Mouse (Mus musculus) adrenal gland (tissue): Measurements from ENCODE around the gene Stxbp1.

Experiments used
- intact Hi-C: fragments of 180-260 bp; cut with DNase I; formaldehyde crosslinking; loops from one replicate; pipeline ENCODE4 v1.15.1; 2025

Gene Stxbp1

DNA sequence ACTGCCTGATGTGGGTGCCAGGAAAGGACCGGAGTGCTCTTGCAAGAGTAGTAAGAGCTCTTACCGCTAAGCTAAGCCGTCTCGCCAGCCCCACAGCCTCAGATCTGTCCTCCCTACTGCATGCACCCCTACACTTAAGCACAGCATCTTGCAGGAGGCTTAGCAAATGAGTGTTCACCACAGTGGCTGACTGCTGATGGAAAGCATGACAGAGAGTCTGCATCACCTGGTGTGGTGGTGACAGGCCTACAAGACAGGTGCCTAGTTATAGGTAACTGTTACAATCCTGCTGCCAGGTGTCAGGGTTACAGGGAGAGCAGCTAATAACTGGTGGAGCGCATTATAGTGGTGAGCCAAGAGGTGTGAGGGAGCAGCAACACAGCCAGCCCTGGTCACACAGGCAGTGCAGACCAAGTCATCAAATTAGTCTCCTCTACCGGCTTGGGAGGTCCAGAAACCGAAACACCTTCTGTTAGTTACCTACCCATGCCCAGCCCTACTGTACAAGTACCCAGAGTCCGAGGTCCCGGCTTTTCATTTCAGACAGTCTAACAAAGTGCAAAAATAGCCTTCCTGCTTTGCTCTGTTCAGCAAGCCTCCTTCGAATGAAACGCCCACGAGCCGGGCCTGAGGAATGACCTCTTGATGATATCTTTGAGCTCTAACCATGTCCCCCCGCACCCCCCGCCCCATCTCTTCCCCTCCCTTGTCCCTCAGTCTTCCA is 28.1 kb upstream of the Stxbp1 start:
- intact Hi-C loops, result no loop called here

DNA sequence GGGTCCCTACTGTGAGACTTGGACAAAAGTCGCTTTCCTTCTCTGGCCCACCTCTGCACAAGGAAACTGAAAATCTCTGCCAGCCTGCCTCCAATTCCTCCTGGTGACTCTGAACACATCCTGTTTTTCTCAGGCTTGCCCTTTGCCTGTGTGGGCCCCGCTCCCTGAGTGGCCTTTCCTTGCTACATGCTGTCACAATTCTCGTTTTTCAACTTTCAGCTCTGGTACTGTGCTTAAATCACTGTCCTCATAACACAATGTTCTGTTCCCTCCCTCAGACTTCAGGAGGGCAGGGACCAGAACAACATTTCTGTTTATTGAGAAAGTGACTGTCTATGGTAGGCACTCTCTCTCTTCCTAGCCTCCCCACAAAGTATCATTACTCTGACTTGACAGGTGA is 27.0 kb upstream of the Stxbp1 start:
- intact Hi-C loops, result no loop called here

DNA sequence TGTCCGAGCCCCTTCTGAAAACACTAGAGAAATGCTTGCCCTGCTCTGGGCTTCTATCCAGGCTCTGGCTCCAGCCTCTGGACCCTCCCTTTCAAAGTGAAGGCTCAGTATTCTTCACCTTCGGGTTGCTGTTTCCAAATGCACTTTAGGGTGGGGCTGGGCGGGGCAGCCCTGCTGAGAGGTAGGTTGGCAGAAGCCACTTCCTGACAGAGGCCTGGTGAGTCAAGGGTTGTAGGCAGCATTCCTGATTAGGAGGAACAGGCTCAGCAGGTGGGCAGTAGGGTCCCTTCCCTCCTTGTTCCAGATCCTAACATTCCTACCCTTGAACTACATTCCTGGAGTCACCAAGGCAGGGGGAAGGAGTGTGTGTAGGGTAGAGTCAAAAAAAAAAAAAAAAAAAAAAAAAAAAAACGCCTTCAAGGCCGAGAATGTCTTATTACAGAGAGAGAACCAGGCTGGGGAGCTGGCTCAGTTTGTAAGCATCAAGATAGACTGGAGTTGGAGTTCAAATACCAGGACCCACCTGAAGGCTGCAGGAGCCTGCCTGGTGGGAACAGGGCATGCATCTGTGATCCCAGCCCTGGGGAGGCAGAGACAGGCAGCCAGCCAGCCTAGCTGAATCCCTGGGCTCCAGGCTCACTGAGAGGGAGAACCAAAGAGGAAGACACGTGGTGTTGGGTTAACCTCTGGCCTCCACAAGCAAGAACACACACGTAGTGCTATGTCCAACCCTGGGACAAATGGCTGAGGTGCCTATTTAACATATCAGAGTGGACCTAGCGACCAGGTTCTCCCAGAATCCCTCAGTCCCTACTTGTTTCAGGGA is 23.4 kb upstream of the Stxbp1 start:
- intact Hi-C loops, result no loop called here

DNA sequence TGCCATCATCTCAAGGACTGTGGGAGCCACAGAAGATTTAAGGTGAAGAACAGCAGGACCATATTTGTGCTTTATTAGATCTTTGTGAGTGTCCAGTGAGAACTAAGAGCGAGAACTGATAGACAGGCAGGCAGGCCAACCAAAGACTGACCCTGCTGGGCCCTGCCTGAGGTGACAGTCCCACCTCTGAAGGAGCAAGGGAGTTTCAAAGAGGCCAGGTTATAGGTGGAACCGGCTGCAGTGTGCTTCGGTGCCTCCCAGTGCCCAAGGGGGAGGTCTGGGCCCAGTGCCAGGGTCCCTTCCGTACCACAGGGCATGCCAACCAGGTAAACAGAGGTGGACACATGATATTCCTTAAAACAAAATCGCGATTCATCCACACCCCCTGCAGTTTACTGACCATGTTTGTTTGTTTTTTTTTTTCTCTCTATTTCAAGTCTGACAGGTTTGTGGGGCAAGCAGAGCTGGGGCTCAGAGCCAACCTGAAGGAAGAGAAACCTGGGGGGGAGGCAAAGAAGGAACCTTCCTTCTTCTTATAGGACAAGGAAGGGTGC is 22.8 kb upstream of the Stxbp1 start:
- intact Hi-C loops, result no loop called here

DNA sequence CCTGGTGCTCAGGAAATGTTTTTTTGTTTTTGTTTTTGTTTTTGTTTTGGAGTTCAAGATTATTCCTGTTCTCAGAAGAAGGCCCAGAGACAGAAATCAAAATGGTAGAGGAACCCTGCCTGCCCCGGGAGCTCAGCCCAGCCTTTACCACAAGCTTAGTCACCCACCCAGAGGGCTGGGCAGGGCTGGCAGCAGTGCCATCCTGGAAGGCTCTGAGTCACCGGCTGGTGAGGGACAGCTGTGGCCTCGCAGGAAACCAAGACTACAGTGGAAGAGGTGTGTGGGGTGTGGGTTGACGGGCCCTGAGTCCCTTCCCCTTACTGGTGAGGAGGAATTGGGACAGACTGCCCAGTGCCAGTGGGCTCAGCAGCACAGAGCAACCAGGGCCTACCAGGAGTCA is 20.3 kb upstream of the Stxbp1 start:
- intact Hi-C loops, result no loop called here

DNA sequence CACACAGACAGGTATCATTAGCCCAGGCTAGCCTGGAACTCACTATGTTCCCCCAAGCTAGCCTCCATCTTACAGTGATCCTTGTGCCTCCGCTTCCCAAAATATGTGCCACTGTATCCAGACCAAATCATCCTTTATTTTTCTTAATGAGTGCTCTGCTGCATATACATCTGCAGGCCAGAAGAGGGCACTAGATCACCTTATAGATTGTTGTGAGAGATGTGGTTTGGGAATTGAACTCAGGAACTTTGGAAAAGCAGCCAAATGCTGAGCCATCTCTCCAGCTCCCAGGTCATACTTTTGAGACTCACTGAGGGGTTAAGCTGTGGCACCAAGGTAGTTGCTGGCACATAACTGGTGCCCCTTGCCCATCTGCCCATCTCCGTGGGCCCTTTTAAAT is 17.7 kb upstream of the Stxbp1 start:
- intact Hi-C loops, result loop anchor here (2.0 to 5.0 kb wide), 2 partner anchors 64 to 157 kb away; no protein-coding TSS in a partner anchor

DNA sequence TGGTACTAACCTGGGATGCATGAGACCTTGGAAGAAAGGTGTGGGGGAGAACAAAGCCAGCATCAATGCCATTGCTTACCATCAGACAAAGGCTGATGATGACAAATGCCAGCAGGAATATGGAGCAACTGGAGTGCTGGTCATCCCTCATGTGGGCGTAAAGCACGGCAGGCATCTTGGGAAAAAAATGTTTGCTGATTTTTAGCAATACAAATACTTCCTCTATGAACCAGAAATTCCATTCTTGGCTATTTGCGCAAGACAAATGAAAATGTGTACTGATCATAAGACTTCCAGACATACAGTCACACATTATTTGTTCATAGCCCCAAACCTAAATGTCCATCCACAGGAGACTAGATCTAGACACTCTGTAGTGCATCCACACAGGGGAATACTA is 16.3 kb upstream of the Stxbp1 start:
- intact Hi-C loops, result loop anchor here (5.0 kb wide), 1 partner anchor 156 kb away; no protein-coding TSS in a partner anchor

DNA sequence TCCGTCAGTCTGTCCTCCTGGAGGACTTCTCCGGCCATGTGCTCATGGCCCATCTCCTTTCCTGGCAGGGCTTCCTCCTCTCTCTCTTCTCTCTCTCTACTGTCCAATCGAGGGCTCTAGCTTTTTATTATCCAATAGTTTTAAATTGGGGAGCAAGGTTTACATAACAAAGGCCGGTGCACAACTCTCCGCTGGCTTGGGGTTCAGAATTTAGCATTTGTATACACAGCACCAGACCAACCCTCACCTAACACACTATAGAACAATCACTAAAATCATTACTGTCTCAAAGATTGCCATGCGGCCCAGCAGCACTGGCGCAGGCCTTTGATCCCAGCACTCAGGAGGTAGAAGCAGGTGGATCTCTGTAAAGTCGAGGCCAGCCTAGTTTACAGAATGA is 13.8 kb upstream of the Stxbp1 start:
- intact Hi-C loops, result loop anchor here (5.0 kb wide), 1 partner anchor 153 kb away; no protein-coding TSS in a partner anchor

DNA sequence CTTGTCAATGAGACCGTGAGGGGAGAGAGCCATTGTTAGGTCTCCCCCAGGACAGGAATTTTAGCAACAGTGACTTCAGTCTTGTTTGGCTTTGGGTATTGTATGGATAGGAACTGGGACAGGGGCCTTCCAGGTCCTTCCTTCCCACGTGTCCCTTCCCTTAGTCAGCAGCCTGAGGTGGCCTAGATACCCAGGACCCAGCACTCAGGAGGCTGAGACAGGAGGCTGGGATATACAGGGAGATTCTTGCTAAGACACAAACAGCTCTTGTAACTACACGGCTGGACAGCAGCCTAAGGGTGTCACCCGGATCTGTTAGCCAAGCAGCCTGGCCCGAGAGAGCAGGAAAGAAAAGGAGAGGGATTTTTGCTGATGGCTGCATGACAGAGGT is 12.6 kb upstream of the Stxbp1 start:
- intact Hi-C loops, result loop anchor here (5.0 kb wide), 1 partner anchor 152 kb away; no protein-coding TSS in a partner anchor

DNA sequence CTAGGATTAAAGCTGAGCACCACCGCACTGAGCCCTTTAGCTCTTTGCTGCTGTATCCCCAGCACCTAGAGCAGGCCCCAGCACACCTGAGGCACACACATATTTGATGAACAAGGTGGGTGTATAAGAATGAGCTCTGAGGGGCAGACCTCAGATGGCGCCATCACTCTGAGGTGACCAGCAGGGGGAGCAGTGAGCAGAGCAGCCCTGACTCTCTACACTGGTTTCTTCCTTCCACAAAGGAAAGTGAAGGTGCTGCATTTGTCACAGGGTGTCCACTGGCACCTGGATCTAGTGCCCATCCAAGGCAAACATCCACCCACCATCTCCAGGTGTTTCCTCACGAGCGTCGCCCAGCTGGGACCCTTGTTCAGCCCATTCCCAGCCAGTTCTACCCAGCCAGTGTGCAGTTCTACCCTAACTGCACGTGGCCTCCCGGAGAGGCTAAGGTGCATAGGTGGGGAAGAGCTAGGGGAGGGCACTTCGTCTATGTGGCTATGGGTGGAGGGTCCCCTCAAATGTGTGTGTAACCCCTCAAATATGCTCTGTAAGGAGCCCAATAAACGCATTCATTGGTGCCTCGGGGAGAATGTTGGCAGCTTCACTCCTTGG is 12.1 kb upstream of the Stxbp1 start:
- intact Hi-C loops, result no loop called here

DNA sequence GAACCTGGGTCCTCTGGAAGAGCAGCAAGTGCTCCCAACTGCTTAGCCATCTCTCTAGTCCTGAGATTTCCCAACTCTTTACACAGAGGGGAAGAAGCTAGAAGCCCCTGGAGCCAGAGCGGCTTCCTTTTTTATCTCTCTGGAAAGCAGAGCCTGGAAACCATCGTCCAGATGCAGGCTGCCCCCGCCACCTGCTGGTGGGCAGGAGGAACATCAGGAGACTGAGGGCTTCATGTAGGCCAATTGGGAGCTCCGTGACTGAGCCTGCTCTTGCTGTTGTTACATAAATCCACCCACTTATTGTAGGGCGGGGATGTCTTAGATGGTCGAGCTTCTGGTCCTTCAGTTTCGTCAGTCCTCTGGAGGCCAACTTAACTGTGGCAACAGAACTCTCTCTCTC is 10.5 kb upstream of the Stxbp1 start:
- intact Hi-C loops, result loop anchor here (2.0 kb wide), 1 partner anchor 71 kb away; no protein-coding TSS in a partner anchor

DNA sequence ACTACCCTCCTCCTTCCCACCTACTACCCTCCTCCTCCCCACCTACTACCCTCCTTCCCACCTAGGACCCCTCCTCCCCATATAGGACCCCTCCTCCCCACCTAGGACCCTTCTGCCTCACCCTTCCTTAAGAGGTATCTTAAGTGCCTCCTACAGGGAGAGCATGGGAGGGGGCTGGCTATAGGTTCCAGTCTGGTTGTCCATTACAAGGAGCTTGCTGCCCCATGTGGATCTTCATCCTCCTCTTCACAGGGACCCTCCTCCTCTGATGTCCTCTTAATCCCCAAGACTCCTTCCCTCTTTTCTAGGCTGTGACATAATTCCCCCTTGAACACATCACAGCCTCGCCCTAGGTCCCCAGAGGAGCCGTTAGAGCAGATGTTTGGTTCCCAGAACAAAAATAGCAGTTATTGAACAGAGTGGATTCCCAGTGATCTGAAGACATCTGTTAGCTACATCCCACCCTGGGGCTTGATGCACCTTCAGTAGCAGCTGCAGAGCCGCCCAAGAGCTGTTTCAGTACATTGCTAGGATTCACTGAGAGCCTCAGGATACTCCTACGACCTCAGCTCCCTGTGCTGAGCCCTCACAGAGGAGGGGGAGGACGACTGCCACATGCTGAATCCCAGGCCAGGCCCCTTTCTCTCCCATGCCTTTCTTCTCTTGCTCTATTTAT is 8.9 kb upstream of the Stxbp1 start:
- intact Hi-C loops, result loop anchor here (2.0 kb wide), 1 partner anchor 69 kb away; no protein-coding TSS in a partner anchor

DNA sequence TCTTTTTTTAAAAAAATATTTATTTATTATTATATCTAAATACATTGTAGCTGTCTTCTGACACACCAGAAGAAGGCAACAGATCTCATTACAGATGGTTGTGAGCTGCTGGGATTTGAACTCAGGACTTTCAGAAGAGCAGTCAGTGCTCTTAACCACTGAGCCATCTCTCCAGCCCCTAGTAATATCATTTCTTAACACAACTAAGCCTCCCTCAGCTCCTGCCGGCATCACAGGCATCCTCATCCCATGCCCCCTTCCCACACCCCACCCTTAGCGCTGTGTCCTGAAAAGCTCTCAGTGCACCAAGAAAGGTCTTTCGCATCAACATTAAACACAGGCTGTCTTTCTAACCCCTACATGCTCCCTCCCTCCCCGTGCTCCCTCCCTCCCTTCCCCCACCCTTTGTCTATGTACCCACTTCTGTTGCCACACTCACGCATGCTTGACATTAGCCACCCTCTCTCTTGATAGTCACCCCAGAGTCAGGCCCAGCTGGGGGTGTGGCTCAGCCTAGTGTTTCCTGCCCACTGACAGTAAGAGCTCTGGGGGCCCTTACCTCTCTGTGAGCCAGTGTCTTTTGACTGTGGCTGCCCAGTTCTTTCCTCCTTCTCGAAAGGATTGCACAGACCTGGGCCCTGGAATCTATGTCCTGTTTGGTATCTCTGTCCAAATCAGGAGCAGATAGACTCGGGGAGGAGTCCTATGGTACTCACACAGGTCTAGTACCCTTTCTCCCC is 8.2 kb upstream of the Stxbp1 start:
- intact Hi-C loops, result no loop called here

DNA sequence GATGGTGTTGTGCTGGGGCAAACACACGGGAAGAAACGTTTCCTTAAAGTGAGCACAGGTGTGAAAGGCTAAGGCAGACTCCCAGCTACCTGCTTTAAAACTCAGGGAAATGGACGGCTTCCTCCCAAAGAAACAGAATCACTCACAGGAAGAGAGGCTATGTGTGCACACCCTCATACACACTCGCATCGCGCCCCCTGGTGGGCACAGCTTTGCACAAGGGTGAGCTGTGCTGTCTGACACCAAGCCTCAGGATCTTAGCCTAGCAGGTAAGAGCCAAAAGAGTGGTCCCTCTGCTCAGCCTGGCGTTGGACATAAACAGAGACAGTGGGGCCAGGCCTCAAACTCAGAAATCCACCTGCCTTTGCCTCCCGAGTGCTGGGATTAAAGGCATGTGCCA is 7.2 kb upstream of the Stxbp1 start:
- intact Hi-C loops, result loop anchor here (1.0 kb wide), 1 partner anchor 33 kb away; no protein-coding TSS in a partner anchor

DNA sequence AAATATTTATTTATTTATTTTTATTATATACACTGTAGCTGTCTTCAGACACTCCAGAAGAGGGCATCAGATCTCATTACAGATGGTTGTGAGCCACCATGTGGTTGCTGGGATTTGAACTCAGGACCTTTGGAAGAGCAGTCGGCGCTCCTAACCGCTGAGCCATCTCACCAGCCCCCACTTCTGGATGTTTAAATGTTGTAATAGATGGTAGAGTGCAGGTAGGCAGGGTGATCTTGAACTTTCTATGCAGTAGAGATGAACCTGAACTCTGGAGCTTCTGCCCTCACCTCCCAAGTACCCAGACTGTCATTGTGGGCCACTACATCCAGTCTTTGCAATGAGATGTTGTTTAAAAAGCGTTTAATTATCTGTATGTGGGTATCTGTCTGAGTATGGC is 6.7 kb upstream of the Stxbp1 start:
- intact Hi-C loops, result loop anchor here (1.0 kb wide), 1 partner anchor 32 kb away; no protein-coding TSS in a partner anchor

DNA sequence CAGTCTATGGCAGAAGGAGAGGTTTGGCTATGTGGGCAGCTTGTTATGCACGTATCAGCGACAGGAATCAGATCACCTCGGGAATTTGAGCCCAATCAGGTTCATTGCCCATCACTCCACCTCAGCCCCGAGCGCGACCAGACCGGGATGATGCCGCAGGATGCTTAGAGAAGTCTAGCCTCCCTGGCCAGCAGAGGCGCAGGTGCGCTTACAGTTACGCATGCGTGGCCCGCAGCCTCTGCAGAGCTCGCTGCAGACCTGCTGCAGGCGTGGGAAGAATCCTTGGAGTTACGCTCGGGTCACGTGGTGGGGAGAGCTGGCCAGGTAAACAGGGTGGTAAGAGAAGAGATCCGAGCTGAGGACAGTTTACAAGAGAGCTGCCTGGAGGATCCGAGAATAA is 5.1 kb upstream of the Stxbp1 start:
- intact Hi-C loops, result no loop called here

DNA sequence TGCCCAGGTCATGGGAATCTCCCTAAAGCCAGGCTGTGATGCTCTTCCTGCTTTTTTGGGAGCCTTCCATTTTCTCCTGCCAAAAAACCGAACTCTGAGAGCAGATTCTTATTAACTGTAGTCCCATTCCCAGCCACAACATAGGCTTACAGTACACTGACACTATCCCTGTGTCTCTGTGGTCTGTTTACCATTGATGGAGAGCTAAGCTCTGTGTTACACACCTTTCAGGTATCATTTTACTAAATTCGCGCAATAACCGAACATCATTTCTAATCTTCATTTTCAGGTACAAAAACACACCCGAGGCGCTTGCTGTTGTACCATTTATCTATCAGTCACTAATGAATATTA is 400 bp upstream of the Stxbp1 start:
- intact Hi-C loops, result no loop called here

DNA sequence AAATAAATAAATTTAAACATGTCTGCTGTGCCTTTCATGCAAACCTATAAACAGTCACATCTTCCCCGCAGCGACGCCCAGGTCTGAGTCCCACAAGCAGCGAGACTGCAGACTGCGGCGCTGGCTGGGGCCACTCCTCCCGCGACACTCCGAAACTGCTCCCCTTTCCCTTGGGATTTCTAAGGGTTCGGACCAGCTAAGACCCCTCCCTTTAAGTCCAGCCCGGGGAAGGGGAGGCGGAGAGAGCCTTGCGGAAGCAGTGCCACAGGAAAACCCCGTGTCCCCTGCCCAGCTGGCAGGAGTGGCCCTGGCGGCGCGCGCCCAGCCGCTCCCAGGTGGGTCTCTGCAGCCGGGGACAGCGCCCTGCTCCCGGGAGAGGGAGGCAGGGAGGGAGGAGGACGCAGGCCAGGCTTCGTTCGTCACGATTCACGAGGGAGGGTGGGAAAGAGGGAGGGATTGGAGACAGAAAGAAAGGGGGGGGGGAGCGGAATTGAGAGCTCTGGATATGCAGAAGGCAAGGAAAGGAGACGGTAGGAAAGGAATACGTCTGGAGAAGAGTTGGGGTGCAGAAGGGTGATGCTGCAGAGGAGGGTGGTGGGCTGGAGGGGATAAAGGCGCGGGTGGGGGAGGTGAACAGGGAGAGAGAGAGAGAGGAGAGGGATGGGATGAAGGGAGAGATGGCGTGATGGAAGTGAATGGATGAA is 792 bp downstream of the Stxbp1 start:
- intact Hi-C loops, result no loop called here

DNA sequence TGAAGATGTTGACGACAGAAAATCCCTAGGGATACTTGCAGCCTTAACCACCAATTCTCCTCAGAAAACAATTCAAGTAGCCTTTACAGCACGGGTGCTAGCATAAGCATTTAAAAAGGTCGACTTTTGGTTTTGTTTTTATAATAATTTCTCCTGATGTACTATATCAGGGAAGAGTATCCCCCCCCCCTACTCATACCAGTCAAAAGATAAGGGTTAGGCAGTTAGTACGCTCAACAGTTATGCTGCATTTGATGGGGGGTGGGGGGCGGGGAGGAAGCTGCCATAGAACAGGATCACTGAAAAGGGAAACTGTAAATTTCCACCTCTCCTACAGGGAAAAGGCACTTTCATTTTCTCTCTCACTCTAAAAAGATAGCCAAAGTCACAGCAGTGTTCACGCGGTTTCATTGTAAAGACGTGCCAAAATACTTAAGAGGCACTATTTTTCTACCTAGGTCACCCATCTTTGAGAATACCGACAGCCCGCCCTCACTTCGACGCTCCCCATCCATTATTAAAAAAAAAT is 1.4 kb downstream of the Stxbp1 start:
- intact Hi-C loops, result no loop called here
